Mouse (Mus musculus) neural tube, embryonic 14.5 days (tissue): ENCODE results near the gene Tex45. TPM values are rescaled to one million over a fixed set of nuclear protein-coding genes. Genes with fewer than 3 reads are reported as not detected.

Experiments
- ATAC-seq: fragments of 200-750 bp; cut with Nextera tagmentation; 2 replicates; pipeline ENCODE4 v1.8.0; 2017; ENCODE audit warnings: low read depth, mild to moderate bottlenecking, moderate TSS enrichment, moderate library complexity
- H3K27ac ChIP-seq: fragments of 300-500 bp; sonication (generic); 2 replicates; pipeline ENCODE4 v1.5.1; 2014; ENCODE audit warnings: low read depth, mild to moderate bottlenecking, control low read depth, low read length, moderate library complexity, mixed read lengths
- H3K27me3 ChIP-seq: fragments of 300-500 bp; sonication (generic); 2 replicates; pipeline ENCODE4 v1.6.1; 2014; ENCODE audit warnings: low read length; ENCODE audit not compliant: control insufficient read depth, insufficient read depth
- H3K36me3 ChIP-seq: fragments of 300-500 bp; sonication (generic); 2 replicates; pipeline ENCODE4 v1.6.1; 2014; ENCODE audit warnings: low read length, mixed read lengths; ENCODE audit not compliant: control insufficient read depth, insufficient read depth
- H3K4me1 ChIP-seq: fragments of 300-500 bp; sonication (generic); 2 replicates; pipeline ENCODE4 v1.6.1; 2014; ENCODE audit warnings: low read length; ENCODE audit not compliant: control insufficient read depth, insufficient read depth
- H3K4me2 ChIP-seq: fragments of 300-500 bp; sonication (generic); 2 replicates; pipeline ENCODE4 v1.6.1; 2014; ENCODE audit warnings: mild to moderate bottlenecking, low read depth, low read length, control low read depth
- H3K4me3 ChIP-seq: fragments of 300-500 bp; sonication (generic); 2 replicates; pipeline ENCODE4 v1.5.1; 2014; ENCODE audit warnings: low read depth, low read length, control low read depth, mixed read lengths
- H3K9ac ChIP-seq: fragments of 300-500 bp; sonication (generic); replicated peaks from 2 replicates; pipeline ENCODE4 v1.6.1; 2014; ENCODE audit warnings: low read depth, mild to moderate bottlenecking, control low read depth, low read length, mixed read lengths
- H3K9me3 ChIP-seq: fragments of 300-500 bp; sonication (generic); 2 replicates; pipeline ENCODE4 v1.6.1; 2016; ENCODE audit warnings: low read length; ENCODE audit not compliant: control insufficient read depth
- WGBS: fragments of 180-500 bp; shearing (Covaris S2); extraction: QIAGEN DNeasy Blood & Tissue Kit; methylation state at CpG from one replicate; pipeline ENCODE4 v1.1.7; 2014; 5-methylcytosine and 5-hydroxymethylcytosine counted together
- polyA plus RNA-seq: library from polyadenylated mRNA; unstranded; fragments of >200 nt; fragmentation: Nextera tagmentation; extraction: Ambion mirVana; gene quantifications from 2 replicates; pipeline ENCODE4 v1.2.1, GENCODE M21; 2014

Tex45 gene
- polyA plus RNA-seq, 1 experiment from 2014 or later, result 0.66 TPM

- peaks cover 10% of the 10 kb centered on the region for H3K4me1 ChIP-seq
- no peak overlapping the region for H3K4me2 ChIP-seq
- H3K9ac ChIP-seq, result no peak overlapping the region
Observed at GRCm38 (mm10) chr8:3496428-3496748, 25.7 kb downstream of the Tex45 start.

GRCm38 (mm10) chr8:3498583-3498982 lies 27.9 kb downstream of the Tex45 start:
- no peak overlapping the region for H3K9ac ChIP-seq
- peaks cover 15% of the 10 kb centered on the region for H3K36me3 ChIP-seq
- no peak overlapping the region for H3K4me3 ChIP-seq
- no peak overlapping the region for H3K4me2 ChIP-seq
- H3K27ac ChIP-seq, result no peak overlapping the region
- H3K9me3 ChIP-seq, result no peaks in the 10 kb centered on the region
- ATAC-seq, result no peak
- H3K27me3 ChIP-seq, result no peaks in the 10 kb centered on the region
- 89% methylated on average over 3 of the region's 3 CpGs for WGBS
- peaks cover 12% of the 10 kb centered on the region for H3K4me1 ChIP-seq

More at GRCm38 (mm10) chr8:3496428-3496748, 25.7 kb downstream of the Tex45 start:
- WGBS, result 92% methylated on average over 15 of the region's 15 CpGs
- no peak overlapping the region for H3K4me3 ChIP-seq
- ATAC-seq, result no peak
- H3K27ac ChIP-seq, result no peak overlapping the region
- no peaks in the 10 kb centered on the region for H3K27me3 ChIP-seq
- peaks cover 15% of the 10 kb centered on the region for H3K36me3 ChIP-seq
- H3K9me3 ChIP-seq, result no peaks in the 10 kb centered on the region

- ATAC-seq, result peak; percentile 25
- H3K9me3 ChIP-seq, result no peaks in the 10 kb centered on the region
- peak overlapping the region; percentile 57 for H3K9ac ChIP-seq
- peaks cover 15% of the 10 kb centered on the region for H3K36me3 ChIP-seq
- WGBS, result 6% methylated on average over 8 of the region's 8 CpGs
- no peaks in the 10 kb centered on the region for H3K27me3 ChIP-seq
- peak overlapping the region; percentile 75 for H3K27ac ChIP-seq
- H3K4me2 ChIP-seq, result peak overlapping the region; percentile 74
- peaks cover 8% of the 10 kb centered on the region for H3K4me1 ChIP-seq
- peak overlapping the region; percentile 77 for H3K4me3 ChIP-seq
Observed at GRCm38 (mm10) chr8:3499751-3500150, 29.1 kb downstream of the Tex45 start.

- under 1% methylated on average over 69 of the region's 70 CpGs for WGBS
Observed at GRCm38 (mm10) chr8:3500235-3501090, 29.8 kb downstream of the Tex45 start, which contains the start of gene Mcoln1. TSS of gene Mcoln1 (plus strand) at chr8:3500457.

GRCm38 (mm10) chr8:3502217-3502616 lies 31.6 kb downstream of the Tex45 start:
- H3K27me3 ChIP-seq, result no peaks in the 10 kb centered on the region
- ATAC-seq, result no peak
- no peak overlapping the region for H3K4me2 ChIP-seq
- WGBS, result 77% methylated on average over 4 of the region's 4 CpGs
- H3K36me3 ChIP-seq, result peaks cover 13% of the 10 kb centered on the region
- H3K27ac ChIP-seq, result no peak overlapping the region
- no peak overlapping the region for H3K9ac ChIP-seq
- peaks cover 8% of the 10 kb centered on the region for H3K4me1 ChIP-seq
- no peaks in the 10 kb centered on the region for H3K9me3 ChIP-seq
- H3K4me3 ChIP-seq, result no peak overlapping the region

More at GRCm38 (mm10) chr8:3500235-3501090, 29.8 kb downstream of the Tex45 start, which contains the start of gene Mcoln1:
- peaks cover 17% of the 10 kb centered on the region for H3K36me3 ChIP-seq
- peak within 1 kb of the TSS; percentile 86 for H3K4me2 ChIP-seq
- peak; percentile 89 for ATAC-seq
- peak within 1 kb of the TSS; percentile 70 for H3K9ac ChIP-seq
- no peaks in the 10 kb centered on the region for H3K9me3 ChIP-seq
- H3K27me3 ChIP-seq, result no peaks in the 10 kb centered on the region
- H3K4me1 ChIP-seq, result peaks cover 8% of the 10 kb centered on the region
- H3K27ac ChIP-seq, result peak within 1 kb of the TSS; percentile 75
- peak within 1 kb of the TSS; percentile 77 for H3K4me3 ChIP-seq

- ATAC-seq, result no peak
- no peak overlapping the region for H3K9ac ChIP-seq
- no peaks in the 10 kb centered on the region for H3K27me3 ChIP-seq
- no peak overlapping the region for H3K4me2 ChIP-seq
- H3K9me3 ChIP-seq, result no peaks in the 10 kb centered on the region
- peaks cover 39% of the 10 kb centered on the region for H3K36me3 ChIP-seq
- WGBS, result 89% methylated on average over 6 of the region's 6 CpGs
- H3K4me3 ChIP-seq, result no peak overlapping the region
- no peaks in the 10 kb centered on the region for H3K4me1 ChIP-seq
- H3K27ac ChIP-seq, result no peak overlapping the region
Observed at GRCm38 (mm10) chr8:3507979-3508754, 37.5 kb downstream of the Tex45 start.

- Histone ChIP-seq H3K9ac (peak overlapping the region; percentile 33; the same call in 1 of the 2 replicates), H3K27ac (peak overlapping the region; percentile 58), H3K4me1 (no peaks in the 10 kb centered on the region), H3K9me3 (no peaks in the 10 kb centered on the region), H3K27me3 (no peaks in the 10 kb centered on the region), H3K4me3 (peak overlapping the region; percentile 50; the same call in 1 of the 2 replicates), H3K4me2 (peak overlapping the region; percentile 90), H3K36me3 (0 out of 2 replicates have a peak, but pooled peaks cover 8% of the 10 kb centered on the region)
- no peak for ATAC-seq
- 37% methylated on average over 13 of the region's 13 CpGs for WGBS
Observed at GRCm38 (mm10) chr8:3514681-3515247, 44.1 kb downstream of the Tex45 start.

GRCm38 (mm10) chr8:3515260-3515671 lies 44.6 kb downstream of the Tex45 start, which contains the start of gene Pnpla6:
TSS of gene Pnpla6 (plus strand) at chr8:3515384.
- H3K4me3 ChIP-seq, result peak within 1 kb of the TSS; percentile 50
- no peaks in the 10 kb centered on the region for H3K9me3 ChIP-seq
- peak; percentile 78 for ATAC-seq
- no peaks in the 10 kb centered on the region for H3K27me3 ChIP-seq
- peak within 1 kb of the TSS; percentile 90 for H3K4me2 ChIP-seq
- H3K4me1 ChIP-seq, result no peaks in the 10 kb centered on the region
- under 1% methylated on average over 25 of the region's 25 CpGs for WGBS
- H3K36me3 ChIP-seq, result 0 out of 2 replicates have a peak, but pooled peaks cover 5% of the 10 kb centered on the region
- peak within 1 kb of the TSS; percentile 52 for H3K9ac ChIP-seq
- H3K27ac ChIP-seq, result peak within 1 kb of the TSS; percentile 58
